Mouse (Mus musculus) lung, postnatal 10 days (tissue): ENCODE measurements around the gene Kcne4.
"Not testable (repeated sequence)": the region's sequence is repeated elsewhere in the genome, so short reads cannot be mapped to it uniquely, and the experiment has no call there.

Source experiments
- DNase-seq: peaks from one replicate; pipeline ENCODE4 v3.0.0; 2021

Gene Kcne4

GRCm38 (mm10) chr1:78816639-78817038, at the start of gene Kcne4:
Gene Kcne4, plus strand, starts transcription at chr1:78816758.
- DNase-seq: peak; percentile 59

GRCm38 (mm10) chr1:78781899-78782298, 34.7 kb upstream of the Kcne4 start:
- peak; percentile 5 for DNase-seq

- DNase-seq: not testable (repeated sequence)
These were observed 31.6 kb upstream of the Kcne4 start for GRCm38 (mm10) chr1:78784936-78785335.

GRCm38 (mm10) chr1:78789744-78790143, 26.8 kb upstream of the Kcne4 start:
- no peak for DNase-seq

GRCm38 (mm10) chr1:78807428-78807827, 9.1 kb upstream of the Kcne4 start:
- DNase-seq: no peak

GRCm38 (mm10) chr1:78809819-78810218, 6.7 kb upstream of the Kcne4 start:
- peak; percentile 10 for DNase-seq

GRCm38 (mm10) chr1:78810904-78811303, 5.7 kb upstream of the Kcne4 start:
- no peak for DNase-seq

GRCm38 (mm10) chr1:78811975-78812490, 4.5 kb upstream of the Kcne4 start:
- peak; percentile 53 for DNase-seq

- DNase-seq: no peak
These were observed 1.2 kb downstream of the Kcne4 start for GRCm38 (mm10) chr1:78817756-78818155.

- DNase-seq: peak; percentile 40
These were observed 2.3 kb downstream of the Kcne4 start for GRCm38 (mm10) chr1:78818630-78819526.

- DNase-seq: peak; percentile 86
These were observed 3.0 kb downstream of the Kcne4 start for GRCm38 (mm10) chr1:78819592-78819991.

GRCm38 (mm10) chr1:78820176-78820575, 3.6 kb downstream of the Kcne4 start:
- DNase-seq: peak; percentile 68

- DNase-seq: no peak
These were observed 4.6 kb downstream of the Kcne4 start for GRCm38 (mm10) chr1:78821111-78821510.

GRCm38 (mm10) chr1:78821733-78822430, 5.3 kb downstream of the Kcne4 start:
- peak; percentile 45 for DNase-seq

- DNase-seq: no peak
These were observed 8.7 kb downstream of the Kcne4 start for GRCm38 (mm10) chr1:78825246-78825645.

GRCm38 (mm10) chr1:78838468-78838867, 21.9 kb downstream of the Kcne4 start:
- DNase-seq: no peak

GRCm38 (mm10) chr1:78840769-78841168, 24.2 kb downstream of the Kcne4 start:
- DNase-seq: no peak

GRCm38 (mm10) chr1:78845661-78846060, 29.1 kb downstream of the Kcne4 start:
- no peak for DNase-seq

- peak; percentile 75 for DNase-seq
These were observed 29.9 kb downstream of the Kcne4 start for GRCm38 (mm10) chr1:78846471-78846870.

- peak; percentile 22 for DNase-seq
These were observed 36.0 kb downstream of the Kcne4 start for GRCm38 (mm10) chr1:78852408-78853093.

- DNase-seq: no peak
These were observed 36.5 kb downstream of the Kcne4 start for GRCm38 (mm10) chr1:78853094-78853445.

- no peak for DNase-seq
These were observed 37.7 kb downstream of the Kcne4 start for GRCm38 (mm10) chr1:78854306-78854705.

- no peak for DNase-seq
These were observed 43.0 kb downstream of the Kcne4 start for GRCm38 (mm10) chr1:78859573-78859972.
